Mouse (Mus musculus) midbrain, embryonic 11.5 days (tissue): ENCODE results near the gene Ulk4. TPM values are rescaled to one million over a fixed set of nuclear protein-coding genes. Genes with fewer than 3 reads are reported as not detected.

Experiments used
- ATAC-seq: fragments of 200-750 bp; cut with Nextera tagmentation; 2 replicates; pipeline ENCODE4 v1.8.0; 2017; ENCODE audit warnings: moderate TSS enrichment, moderate library complexity; ENCODE audit not compliant: low FRiP score
- DNase-seq: peaks from one replicate; pipeline ENCODE4 v3.0.0; 2015; ENCODE audit warnings: low spot score; ENCODE audit errors: missing footprints
- H3K27ac ChIP-seq: fragments of 300-500 bp; sonication (generic); 2 replicates; pipeline ENCODE4 v1.5.1; 2014; ENCODE audit warnings: low read depth, low read length
- H3K27me3 ChIP-seq: fragments of 300-500 bp; sonication (generic); 2 replicates; pipeline ENCODE4 v1.6.1; 2014; ENCODE audit warnings: mild to moderate bottlenecking, low read length, moderate library complexity, mixed read lengths; ENCODE audit not compliant: control insufficient read depth, insufficient read depth
- H3K36me3 ChIP-seq: fragments of 300-500 bp; sonication (generic); 2 replicates; pipeline ENCODE4 v1.6.1; 2014; ENCODE audit warnings: mild to moderate bottlenecking, low read length, moderate library complexity, mixed read lengths; ENCODE audit not compliant: control insufficient read depth, insufficient read depth
- H3K4me1 ChIP-seq: fragments of 300-500 bp; sonication (generic); 2 replicates; pipeline ENCODE4 v1.6.1; 2014; ENCODE audit warnings: low read length; ENCODE audit not compliant: control insufficient read depth, insufficient read depth
- H3K4me2 ChIP-seq: fragments of 300-500 bp; sonication (generic); 2 replicates; pipeline ENCODE4 v1.6.1; 2014; ENCODE audit warnings: mild to moderate bottlenecking, moderate library complexity
- H3K4me3 ChIP-seq: fragments of 300-500 bp; sonication (generic); 2 replicates; pipeline ENCODE4 v1.5.1; 2014; ENCODE audit warnings: low read depth, low read length
- H3K9ac ChIP-seq: fragments of 300-500 bp; sonication (generic); 2 replicates; pipeline ENCODE4 v1.6.1; 2014; ENCODE audit warnings: low read length
- H3K9me3 ChIP-seq: fragments of 300-500 bp; sonication (generic); 2 replicates; pipeline ENCODE4 v1.6.1; 2016; ENCODE audit warnings: low read length; ENCODE audit not compliant: control insufficient read depth
- WGBS: fragments of 180-500 bp; shearing (Covaris S2); extraction: QIAGEN DNeasy Blood & Tissue Kit; methylation state at CpG from one replicate; pipeline ENCODE4 v1.1.7; 2014; 5-methylcytosine and 5-hydroxymethylcytosine counted together
- polyA plus RNA-seq: library from polyadenylated mRNA; unstranded; fragments of >200 nt; fragmentation: Nextera tagmentation; extraction: Ambion mirVana; gene quantifications from 2 replicates; pipeline ENCODE4 v1.2.1, GENCODE M21; 2014

Gene Ulk4
- polyA plus RNA-seq, result 210 and 216 TPM in 2 replicates

GRCm38 (mm10) chr9:121277118-121278060 lies at the start of gene Ulk4:
TSS of gene Ulk4 (minus strand) at chr9:121277197.
- Histone ChIP-seq H3K9ac (peak within 1 kb of the TSS; percentile 76), H3K4me2 (peak within 1 kb of the TSS; percentile 77), H3K9me3 (no peaks in the 10 kb centered on the region), H3K4me1 (peaks cover 4% of the 10 kb centered on the region; the same call in 1 of the 2 replicates), H3K27me3 (no peaks in the 10 kb centered on the region), H3K36me3 (no peaks in the 10 kb centered on the region), H3K27ac (peak within 1 kb of the TSS; percentile 84), H3K4me3 (peak within 1 kb of the TSS; percentile 66)
- under 1% methylated on average over 59 of the region's 59 CpGs for WGBS
- ATAC-seq, result peak; percentile 97
- peak; percentile 99 for DNase-seq

GRCm38 (mm10) chr9:121322034-121322433 lies 45.0 kb upstream of the Ulk4 start:
- Histone ChIP-seq H3K9me3 (no peaks in the 10 kb centered on the region), H3K9ac (no peak overlapping the region), H3K4me1 (peaks cover 4% of the 10 kb centered on the region), H3K4me3 (no peak overlapping the region), H3K36me3 (peaks cover 4% of the 10 kb centered on the region; the same call in 1 of the 2 replicates), H3K4me2 (no peak overlapping the region), H3K27me3 (no peaks in the 10 kb centered on the region), H3K27ac (no peak overlapping the region)
- WGBS, result 97% methylated on average over 14 of the region's 14 CpGs
- DNase-seq (no peak), ATAC-seq (no peak)

- Histone ChIP-seq H3K27me3 (no peaks in the 10 kb centered on the region), H3K4me2 (no peak overlapping the region), H3K4me1 (peaks cover 8% of the 10 kb centered on the region), H3K9me3 (no peaks in the 10 kb centered on the region), H3K4me3 (no peak overlapping the region), H3K36me3 (peaks cover 4% of the 10 kb centered on the region; the same call in 1 of the 2 replicates), H3K27ac (no peak overlapping the region), H3K9ac (no peak overlapping the region)
- DNase-seq (no peak), ATAC-seq (no peak)
- WGBS, result 88% methylated on average over 2 of the region's 2 CpGs
Measured at GRCm38 (mm10) chr9:121321118-121321517, 44.1 kb upstream of the Ulk4 start.

- no peak overlapping the region for H3K27ac ChIP-seq
- peaks cover 15% of the 10 kb centered on the region for H3K4me1 ChIP-seq
- H3K9me3 ChIP-seq, result no peaks in the 10 kb centered on the region
- peaks cover 4% of the 10 kb centered on the region; the same call in 1 of the 2 replicates for H3K36me3 ChIP-seq
- 89% methylated on average over 2 of the region's 2 CpGs for WGBS
- ATAC-seq (no peak), DNase-seq (no peak)
- H3K27me3 ChIP-seq, result no peaks in the 10 kb centered on the region
- no peak overlapping the region for H3K4me2 ChIP-seq
- no peak overlapping the region for H3K9ac ChIP-seq
- no peak overlapping the region for H3K4me3 ChIP-seq
Measured at GRCm38 (mm10) chr9:121320433-121320832, 43.4 kb upstream of the Ulk4 start.

- no peak overlapping the region for H3K9ac ChIP-seq
- peaks cover 22% of the 10 kb centered on the region for H3K4me1 ChIP-seq
- DNase-seq (no peak), ATAC-seq (peak; percentile 54)
- 73% methylated on average over 10 of the region's 10 CpGs for WGBS
- H3K9me3 ChIP-seq, result no peaks in the 10 kb centered on the region
- peaks cover 4% of the 10 kb centered on the region; the same call in 1 of the 2 replicates for H3K36me3 ChIP-seq
- H3K27ac ChIP-seq, result 0 out of 2 replicates have a peak overlapping the region, but pooled peaks have one; percentile 6
- H3K4me2 ChIP-seq, result no peak overlapping the region
- no peaks in the 10 kb centered on the region for H3K27me3 ChIP-seq
- H3K4me3 ChIP-seq, result no peak overlapping the region
Measured at GRCm38 (mm10) chr9:121319323-121319966, 42.4 kb upstream of the Ulk4 start.

- Histone ChIP-seq H3K27ac (peak overlapping the region; percentile 22; the same call in 1 of the 2 replicates), H3K36me3 (peaks cover 4% of the 10 kb centered on the region; the same call in 1 of the 2 replicates), H3K4me3 (no peak overlapping the region), H3K4me1 (peaks cover 48% of the 10 kb centered on the region), H3K9me3 (no peaks in the 10 kb centered on the region), H3K9ac (no peak overlapping the region), H3K4me2 (no peak overlapping the region), H3K27me3 (no peaks in the 10 kb centered on the region)
- ATAC-seq, result no peak
- DNase-seq, result no peak
- WGBS, result 64% methylated on average over 12 of the region's 12 CpGs
Measured at GRCm38 (mm10) chr9:121316621-121317405, 39.8 kb upstream of the Ulk4 start.

GRCm38 (mm10) chr9:121315901-121316595 lies 39.1 kb upstream of the Ulk4 start:
- Histone ChIP-seq H3K4me2 (no peak overlapping the region), H3K9me3 (no peaks in the 10 kb centered on the region), H3K27me3 (no peaks in the 10 kb centered on the region), H3K4me3 (no peak overlapping the region), H3K36me3 (peaks cover 4% of the 10 kb centered on the region; the same call in 1 of the 2 replicates), H3K4me1 (peaks cover 52% of the 10 kb centered on the region), H3K9ac (0 out of 2 replicates have a peak overlapping the region, but pooled peaks have one; percentile 10), H3K27ac (0 out of 2 replicates have a peak overlapping the region, but pooled peaks have one; percentile 12)
- 69% methylated on average over 4 of the region's 4 CpGs for WGBS
- ATAC-seq, result no peak
- no peak for DNase-seq

- DNase-seq (peak; percentile 91), ATAC-seq (no peak)
- peak overlapping the region; percentile 54 for H3K9ac ChIP-seq
- H3K4me3 ChIP-seq, result peak overlapping the region; percentile 26
- peaks cover 4% of the 10 kb centered on the region; the same call in 1 of the 2 replicates for H3K36me3 ChIP-seq
- peak overlapping the region; percentile 94 for H3K27ac ChIP-seq
- H3K27me3 ChIP-seq, result no peaks in the 10 kb centered on the region
- 27% methylated on average over 14 of the region's 14 CpGs for WGBS
- peaks cover 55% of the 10 kb centered on the region for H3K4me1 ChIP-seq
- H3K9me3 ChIP-seq, result no peaks in the 10 kb centered on the region
- peak overlapping the region; percentile 60 for H3K4me2 ChIP-seq
Measured at GRCm38 (mm10) chr9:121314541-121315152, 37.6 kb upstream of the Ulk4 start.
